Comparison of ENCODE assay signal across 16 mouse cellular contexts in the genomic region with DNA sequence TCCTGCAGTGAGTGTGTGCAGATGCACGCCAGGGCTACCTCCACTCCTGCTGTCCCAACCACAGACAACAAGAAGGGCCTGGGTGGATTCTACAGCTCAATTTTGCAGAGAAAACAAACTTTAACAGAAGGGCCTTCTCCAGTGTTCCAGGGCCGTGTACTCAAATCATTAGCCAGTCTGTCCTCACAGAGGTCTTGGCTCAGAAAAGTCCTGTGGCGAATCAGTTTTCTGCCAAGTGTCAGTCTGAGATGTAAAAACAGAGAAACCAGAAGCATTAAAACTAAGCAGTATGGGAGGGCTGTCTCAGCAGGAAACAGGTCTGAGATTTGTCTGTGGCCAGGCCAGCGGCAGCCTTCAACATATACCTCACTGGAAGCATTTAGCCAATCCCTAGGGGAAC. TPM values are rescaled to one million over a fixed set of nuclear protein-coding genes. Genes with fewer than 3 reads are reported as not detected.
DNase-seq lines count a peak whose midpoint lies in the region; ATAC-seq and TF ChIP-seq lines count a peak whose summit lies in the region.
"Had no signal": no experiment of that assay in that cellular context is flagged by ENCODE, and none has a peak within 500 bp of the region (broad histone marks: within the 10 kb centered on the region; RNA-seq: fewer than 3 reads in every experiment).

No protein-coding gene starts in this region.

- no peaks in the 10 kb centered on the region for H3K9me3 ChIP-seq in kidney, embryonic 16.5 days (ENCODE audit: low read length)
- no peaks in the 10 kb centered on the region for H3K9me3 ChIP-seq in embryonic facial prominence, embryonic 10.5 days
- H3K9me3 ChIP-seq in limb, embryonic 10.5 days (replicated peaks), result no peaks in the 10 kb centered on the region
- no peaks in the 10 kb centered on the region for H3K9me3 ChIP-seq in liver, postnatal 0 days (ENCODE audit: low read length)
- H3K9me3 ChIP-seq: neural tube, embryonic 13.5 days had no signal

- ATAC-seq in kidney, embryonic 16.5 days (ENCODE audit: low FRiP score, low TSS enrichment), result peak; percentile 44; the same call in 1 of the 2 replicates
- no peak for ATAC-seq in liver, postnatal 0 days
- ATAC-seq: activated CD4-positive, CD25-positive, alpha-beta regulatory T cell, adult 4 months; intestine, embryonic 16.5 days had no signal

- H3K36me3 ChIP-seq in kidney, embryonic 16.5 days (ENCODE audit: insufficient read depth, low read length), result no peaks in the 10 kb centered on the region
- no peaks in the 10 kb centered on the region for H3K36me3 ChIP-seq in embryonic facial prominence, embryonic 10.5 days (replicated peaks)
- no peaks in the 10 kb centered on the region for H3K36me3 ChIP-seq in limb, embryonic 10.5 days
- H3K36me3 ChIP-seq in liver, postnatal 0 days (replicated peaks; ENCODE audit: insufficient read depth, low read length), result no peaks in the 10 kb centered on the region
- H3K36me3 ChIP-seq: neural tube, embryonic 13.5 days had no signal

- no peaks in the 10 kb centered on the region for H3K27me3 ChIP-seq in kidney, embryonic 16.5 days (ENCODE audit: insufficient read depth, low read length)
- no peaks in the 10 kb centered on the region for H3K27me3 ChIP-seq in embryonic facial prominence, embryonic 10.5 days (replicated peaks; ENCODE audit: low read depth, poor library complexity, severe bottlenecking)
- no peaks in the 10 kb centered on the region for H3K27me3 ChIP-seq in limb, embryonic 10.5 days (ENCODE audit: low read depth, poor library complexity, severe bottlenecking)
- no peaks in the 10 kb centered on the region for H3K27me3 ChIP-seq in liver, postnatal 0 days (ENCODE audit: insufficient read depth, low read length)
- H3K27me3 ChIP-seq: neural tube, embryonic 13.5 days had no signal

- no peak overlapping the region for H3K4me2 ChIP-seq in kidney, embryonic 16.5 days (replicated peaks; ENCODE audit: low read depth, low read length)
- no peak overlapping the region for H3K4me2 ChIP-seq in liver, postnatal 0 days (ENCODE audit: low read depth, low read length)
- H3K4me2 ChIP-seq: midbrain, embryonic 11.5 days; neural tube, embryonic 13.5 days had no signal

- no peaks in the 10 kb centered on the region for H3K4me1 ChIP-seq in kidney, embryonic 16.5 days (ENCODE audit: insufficient read depth, low read length)
- peaks cover 23% of the 10 kb centered on the region for H3K4me1 ChIP-seq in embryonic facial prominence, embryonic 10.5 days
- H3K4me1 ChIP-seq in limb, embryonic 10.5 days, result peaks cover 31% of the 10 kb centered on the region
- H3K4me1 ChIP-seq in liver, postnatal 0 days (ENCODE audit: insufficient read depth), result no peaks in the 10 kb centered on the region

- no peak overlapping the region for H3K9ac ChIP-seq in kidney, embryonic 16.5 days (replicated peaks; ENCODE audit: low read length)
- no peak overlapping the region for H3K9ac ChIP-seq in liver, postnatal 0 days (replicated peaks)
- H3K9ac ChIP-seq: neural tube, embryonic 13.5 days had no signal

- TF ChIP-seq EP300 in liver, postnatal 0 days (IDR thresholded peaks at IDR 0.05; ENCODE audit: low read depth), result no peak

- no peak for TF ChIP-seq CTCF in liver, postnatal 0 days (IDR thresholded peaks at IDR 0.05; ENCODE audit: low read depth)

- H3K27ac ChIP-seq in kidney, embryonic 16.5 days (ENCODE audit: low read length), result no peak overlapping the region
- peak overlapping the region; percentile 61 for H3K27ac ChIP-seq in embryonic facial prominence, embryonic 10.5 days (replicated peaks)
- peak overlapping the region; percentile 64 for H3K27ac ChIP-seq in limb, embryonic 10.5 days
- H3K27ac ChIP-seq in liver, postnatal 0 days (ENCODE audit: low read depth), result no peak overlapping the region
- H3K27ac ChIP-seq: neural tube, embryonic 13.5 days had no signal

- 39% methylated on average over 4 of the region's 4 CpGs for WGBS in kidney, embryonic 16.5 days
- WGBS in embryonic facial prominence, embryonic 10.5 days, result 36% methylated on average over 4 of the region's 4 CpGs
- WGBS in limb, embryonic 10.5 days, result 44% methylated on average over 4 of the region's 4 CpGs
- WGBS in liver, postnatal 0 days (ENCODE audit: insufficient replicate concordance), result 61% methylated on average over 4 of the region's 4 CpGs

- DNase-seq in cerebellum, adult 9-10 months, result peak; percentile 19
- no peak for DNase-seq in cerebellum, adult 9-11 months
- DNase-seq in kidney, adult 8-10 months, result no peak
- DNase-seq in embryonic facial prominence, embryonic 10.5 days (ENCODE audit: low spot score), result no peak
- DNase-seq in limb, embryonic 10.5 days (ENCODE audit: low spot score), result no peak
- DNase-seq in testis, postnatal 10 days (ENCODE audit: low spot score), result no peak
- DNase-seq in liver, postnatal 0 days, result no peak
- DNase-seq: right cerebral cortex, adult 18-20 months; thymus, postnatal 25 days had no signal

- H3K4me3 ChIP-seq in kidney, embryonic 16.5 days (ENCODE audit: low read length), result no peak overlapping the region
- H3K4me3 ChIP-seq in embryonic facial prominence, embryonic 10.5 days, result no peak overlapping the region
- H3K4me3 ChIP-seq in limb, embryonic 10.5 days, result no peak overlapping the region
- no peak overlapping the region for H3K4me3 ChIP-seq in liver, postnatal 0 days (ENCODE audit: low read depth, low read length)
- H3K4me3 ChIP-seq: neural tube, embryonic 13.5 days had no signal

RNA-seq across cellular contexts. Expression of a gene that starts 25.9 kb away (rescaled TPM):
- polyA plus RNA-seq in kidney, embryonic 16.5 days (2015; fragmentation: Nextera tagmentation; extraction: Ambion mirVana), result 11.5 and 13.8 TPM in 2 replicates
- polyA plus RNA-seq in embryonic facial prominence, embryonic 10.5 days (2016; fragmentation: Nextera tagmentation; extraction: Ambion mirVana), result 28.9 and 34.0 TPM in 2 replicates
- polyA plus RNA-seq in limb, embryonic 10.5 days (2016; fragmentation: Nextera tagmentation; extraction: Ambion mirVana), result 35.9 and 43.1 TPM in 2 replicates
- 5.6 and 5.7 TPM in 2 replicates for polyA plus RNA-seq in liver, postnatal 0 days (2015; fragmentation: Nextera tagmentation; extraction: Ambion mirVana)
- polyA plus RNA-seq: activated CD4-positive, CD25-positive, alpha-beta regulatory T cell, adult 4 months had no signal

RNA-seq across cellular contexts. Expression of a gene that starts 42.7 kb away (rescaled TPM):
- polyA plus RNA-seq in kidney, embryonic 16.5 days (2015; fragmentation: Nextera tagmentation; extraction: Ambion mirVana), result 9.5 and 9.8 TPM in 2 replicates
- polyA plus RNA-seq in embryonic facial prominence, embryonic 10.5 days (2016; fragmentation: Nextera tagmentation; extraction: Ambion mirVana), result 0.55 and 0.92 TPM in 2 replicates
- 0.43 and 0.61 TPM in 2 replicates for polyA plus RNA-seq in limb, embryonic 10.5 days (2016; fragmentation: Nextera tagmentation; extraction: Ambion mirVana)
- 25.8 and 33.4 TPM in 2 replicates for polyA plus RNA-seq in liver, postnatal 0 days (2015; fragmentation: Nextera tagmentation; extraction: Ambion mirVana)
- polyA plus RNA-seq: large intestine, adult 2 months had no signal

RNA-seq across cellular contexts. Expression of a gene that starts 48.6 kb away (rescaled TPM):
- 14.2 and 14.6 TPM in 2 replicates for polyA plus RNA-seq in kidney, embryonic 16.5 days (2015; fragmentation: Nextera tagmentation; extraction: Ambion mirVana)
- 12.5 and 14.5 TPM in 2 replicates for polyA plus RNA-seq in embryonic facial prominence, embryonic 10.5 days (2016; fragmentation: Nextera tagmentation; extraction: Ambion mirVana)
- 10.6 and 13.4 TPM in 2 replicates for polyA plus RNA-seq in limb, embryonic 10.5 days (2016; fragmentation: Nextera tagmentation; extraction: Ambion mirVana)
- polyA plus RNA-seq in liver, postnatal 0 days (2015; fragmentation: Nextera tagmentation; extraction: Ambion mirVana), result 2.5 TPM in 2 replicates

RNA-seq across cellular contexts. Expression of a gene that starts 56.7 kb away (rescaled TPM):
- 0.24 TPM in 1 of 2 replicates, not detected in the other for polyA plus RNA-seq in kidney, embryonic 16.5 days (2015; fragmentation: Nextera tagmentation; extraction: Ambion mirVana)
- polyA plus RNA-seq in embryonic facial prominence, embryonic 10.5 days (2016; fragmentation: Nextera tagmentation; extraction: Ambion mirVana), result 0.92 TPM in 1 of 2 replicates, not detected in the other
- polyA plus RNA-seq in limb, embryonic 10.5 days (2016; fragmentation: Nextera tagmentation; extraction: Ambion mirVana), result 0.40 and 0.44 TPM in 2 replicates
- polyA plus RNA-seq in liver, postnatal 0 days (2015; fragmentation: Nextera tagmentation; extraction: Ambion mirVana), result 0.48 and 0.62 TPM in 2 replicates
- polyA plus RNA-seq: activated CD4-positive, CD25-positive, alpha-beta regulatory T cell, adult 4 months; lung, embryonic 16.5 days; midbrain, embryonic 11.5 days; neural tube, embryonic 13.5 days had no signal

RNA-seq across cellular contexts. Expression of a gene that starts 57.9 kb away (rescaled TPM):
- polyA plus RNA-seq in kidney, embryonic 16.5 days (2015; fragmentation: Nextera tagmentation; extraction: Ambion mirVana), result 12.0 and 12.9 TPM in 2 replicates
- 9.3 and 9.6 TPM in 2 replicates for polyA plus RNA-seq in embryonic facial prominence, embryonic 10.5 days (2016; fragmentation: Nextera tagmentation; extraction: Ambion mirVana)
- polyA plus RNA-seq in limb, embryonic 10.5 days (2016; fragmentation: Nextera tagmentation; extraction: Ambion mirVana), result 9.6 and 11.8 TPM in 2 replicates
- polyA plus RNA-seq in liver, postnatal 0 days (2015; fragmentation: Nextera tagmentation; extraction: Ambion mirVana), result 3.9 and 4.2 TPM in 2 replicates

Comparison
In these comparisons a context has a peak if more than half of its experiments do, and no peak if none do; other contexts are left out.
1. H3K27ac ChIP-seq: peak in embryonic facial prominence, embryonic 10.5 days (single experiment) and limb, embryonic 10.5 days (single experiment); none in kidney, embryonic 16.5 days (single experiment) and liver, postnatal 0 days (single experiment).